Mouse (Mus musculus): ENCODE data around the gene Foxo6. TPM values are rescaled to one million over a fixed set of nuclear protein-coding genes. Genes with fewer than 3 reads are reported as not detected.
A peak's percentile ranks its signal among the peaks of the same experiment; 100 is the strongest.

Gene Foxo6
- total RNA-seq (2021) = 1 to 10 TPM; 6.1 to 8.3 TPM

DNA sequence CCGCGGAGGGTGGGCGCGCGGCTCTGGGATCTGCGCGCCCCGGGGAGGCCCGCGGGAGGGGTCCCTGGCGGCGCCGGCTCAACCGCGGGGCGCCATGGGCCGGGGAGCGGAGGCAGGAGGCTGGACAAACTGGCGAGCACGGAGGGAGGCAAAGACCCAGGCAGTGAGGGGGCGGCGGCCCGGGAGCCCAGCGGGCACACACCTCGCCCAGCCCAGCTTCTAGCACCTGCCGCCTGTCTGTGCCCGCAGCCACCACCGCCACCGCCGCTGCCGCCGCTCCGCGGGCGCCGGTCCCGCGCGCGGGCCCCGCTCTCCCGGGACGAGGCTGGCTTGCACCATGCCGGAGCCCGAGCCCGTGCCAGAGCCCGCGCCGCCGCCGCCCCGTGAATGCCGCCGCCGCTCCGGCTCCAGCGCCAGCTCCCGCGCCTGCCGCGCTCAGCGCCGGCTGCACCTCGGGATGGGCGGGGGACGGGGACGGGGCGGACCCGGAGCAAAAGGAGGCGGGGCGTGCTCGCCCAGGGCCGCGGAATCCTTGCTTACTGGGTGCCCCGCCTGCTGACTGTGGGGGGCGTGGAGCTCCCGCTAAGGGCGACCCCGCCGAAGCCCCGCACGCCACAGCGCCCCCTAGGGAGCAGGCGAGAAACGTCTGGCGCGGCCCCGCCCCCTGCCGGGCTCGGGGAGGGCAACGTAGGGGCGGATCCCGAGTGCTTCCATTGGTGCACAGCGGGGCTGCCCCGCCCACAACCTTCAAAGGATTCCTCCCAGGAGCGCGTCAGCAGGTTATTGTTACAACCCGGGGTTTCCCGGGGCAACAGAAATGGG lies at the start of gene Foxo6:
Foxo6 (minus strand) TSS at position 60 of the 822 bp plus-strand sequence.
- DNase-seq = peak; percentile 98

DNA sequence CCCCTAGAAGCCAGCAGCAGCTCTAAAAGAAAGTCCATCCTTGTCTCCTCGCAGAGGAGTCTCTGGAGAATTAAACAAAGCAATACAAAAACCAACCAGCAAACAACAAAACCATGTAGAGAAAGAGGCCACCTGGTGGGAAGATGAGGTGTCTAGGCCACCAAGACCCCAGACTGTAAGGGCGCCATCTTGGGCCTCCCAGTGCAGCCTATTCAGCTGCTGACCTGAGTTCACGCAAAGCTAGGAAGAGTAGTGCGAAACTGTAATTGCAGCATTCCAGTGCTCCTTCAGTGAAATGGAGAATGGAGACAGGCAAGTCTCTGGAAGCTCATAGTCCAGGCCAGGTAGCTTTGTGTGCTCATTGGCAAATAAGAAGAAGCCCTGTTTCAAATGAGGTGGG lies 47.2 kb upstream of the Foxo6 start:
- DNase-seq = no peak

DNA sequence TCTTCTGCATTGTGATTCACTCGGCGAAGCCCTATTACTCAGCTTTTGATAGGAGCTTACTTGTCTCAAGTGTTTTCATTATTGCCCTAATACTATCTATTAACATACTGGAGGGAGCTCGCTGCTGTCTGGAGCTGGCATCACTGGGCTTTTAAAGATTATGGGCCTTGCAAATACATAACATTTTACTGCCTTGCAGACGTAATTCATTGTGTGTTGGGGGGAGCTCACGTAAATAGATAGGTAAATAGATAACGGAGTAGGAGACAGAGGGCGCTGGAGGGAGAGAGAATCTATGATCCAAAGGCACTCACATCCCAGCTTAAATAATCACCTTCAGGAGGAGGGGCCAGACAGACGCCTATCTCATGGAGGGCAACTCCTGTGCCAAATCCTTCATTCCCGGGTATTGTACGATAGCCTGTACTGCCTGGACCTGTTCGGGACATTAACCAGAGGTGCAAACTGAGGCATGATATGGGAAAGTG lies 45.8 kb upstream of the Foxo6 start:
- no peak for DNase-seq

DNA sequence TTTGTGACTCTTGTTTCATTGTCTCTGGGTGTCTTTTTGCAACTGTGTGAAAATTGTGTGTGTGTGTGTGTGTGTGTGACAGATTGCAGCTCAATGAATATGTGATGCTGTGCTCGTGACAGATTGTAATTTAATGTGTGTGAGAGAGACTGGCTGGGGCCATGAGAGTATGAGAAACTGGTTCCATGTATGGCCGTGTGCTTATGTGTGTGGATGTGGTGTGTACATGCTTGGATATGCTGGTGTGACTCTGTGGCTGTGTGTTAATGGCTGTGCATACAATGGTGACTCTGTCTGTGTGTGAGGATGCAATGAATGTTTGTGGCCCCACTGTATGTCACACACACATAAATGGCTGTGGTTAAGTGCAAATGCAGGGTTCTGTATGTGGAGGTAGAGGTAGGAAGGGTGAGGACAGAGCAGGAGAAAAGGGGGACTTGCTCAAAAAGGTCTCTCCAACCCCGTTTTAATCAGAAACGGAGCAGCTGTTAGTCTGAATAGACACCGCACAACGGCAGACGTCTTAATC lies 45.3 kb upstream of the Foxo6 start:
- DNase-seq = no peak

DNA sequence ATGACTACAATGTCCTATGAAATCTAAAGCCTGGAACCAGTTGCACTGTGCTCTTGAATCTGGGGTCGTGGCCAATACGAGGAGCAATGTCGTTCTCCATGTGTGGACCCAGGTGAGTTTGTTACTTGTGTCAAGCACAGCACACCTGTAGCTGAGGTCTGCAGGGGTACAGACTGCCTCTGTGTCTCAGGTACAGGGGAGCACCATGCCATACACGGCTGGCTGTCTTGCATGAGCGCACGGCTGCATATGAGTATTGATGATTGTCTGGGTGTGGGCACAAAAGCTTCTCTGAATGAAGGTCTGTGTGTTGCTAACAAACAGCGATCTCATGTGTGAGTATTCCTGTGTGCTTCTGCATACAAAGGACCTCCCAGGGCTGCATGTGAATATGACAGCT lies 44.8 kb upstream of the Foxo6 start:
- DNase-seq = no peak

DNA sequence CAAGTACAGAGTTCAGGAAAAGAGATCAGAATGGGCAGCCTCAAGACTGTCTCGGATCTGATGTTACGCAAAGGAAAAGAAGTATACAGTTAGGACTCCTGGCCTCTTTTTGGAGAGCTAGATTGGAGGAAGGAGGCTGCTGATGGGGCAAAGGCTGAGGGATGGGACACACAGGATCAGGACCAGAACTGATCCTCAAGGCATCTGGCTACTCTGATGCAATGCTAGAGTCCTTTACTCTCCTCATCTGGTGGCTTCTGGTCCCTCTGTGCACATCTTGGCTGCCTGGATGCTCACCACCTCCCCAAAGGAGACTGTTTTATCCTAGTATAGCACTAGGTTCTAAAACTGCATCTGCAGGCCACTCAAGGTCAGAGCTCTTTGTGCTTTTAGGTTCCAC lies 44.4 kb upstream of the Foxo6 start:
- DNase-seq = no peak

DNA sequence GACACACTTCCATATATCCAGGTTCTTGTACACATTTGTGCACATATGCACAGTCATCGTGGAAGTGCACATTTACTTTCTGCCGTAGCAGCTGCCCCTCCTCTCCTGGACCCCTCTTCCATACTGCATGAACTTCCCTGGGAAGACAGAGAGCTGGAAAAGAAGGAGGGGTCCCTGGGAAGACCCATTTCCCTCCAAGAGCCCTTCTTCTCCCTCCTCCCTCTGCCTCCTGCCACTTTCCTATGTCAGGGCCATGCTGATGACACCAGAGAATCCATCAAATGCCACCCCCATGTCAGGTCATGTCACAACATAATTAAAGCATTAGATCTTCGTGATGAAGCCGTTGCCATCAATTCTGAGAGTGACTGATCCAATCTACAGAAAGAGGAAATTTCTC lies 38.6 kb upstream of the Foxo6 start:
- DNase-seq = no peak

DNA sequence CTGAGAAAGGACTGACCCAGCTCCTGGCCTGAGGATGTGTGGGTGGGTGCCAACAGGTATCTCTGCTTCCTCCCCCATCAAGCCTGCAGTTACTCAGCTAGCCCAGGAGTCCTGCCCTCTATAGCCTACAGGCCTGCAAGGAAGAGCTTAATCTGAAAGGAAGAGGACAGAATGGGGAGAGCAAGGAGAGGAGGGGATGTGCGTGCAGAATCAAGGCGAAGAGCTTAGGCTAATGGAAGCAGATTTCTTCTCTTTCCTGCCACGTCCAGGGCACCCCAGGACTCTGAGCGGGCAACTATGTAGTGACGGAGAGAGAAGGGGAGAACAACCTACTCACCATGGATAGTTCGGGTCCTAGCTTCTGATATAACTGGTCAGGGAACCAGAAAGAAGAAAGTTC lies 37.9 kb upstream of the Foxo6 start:
- DNase-seq = no peak

DNA sequence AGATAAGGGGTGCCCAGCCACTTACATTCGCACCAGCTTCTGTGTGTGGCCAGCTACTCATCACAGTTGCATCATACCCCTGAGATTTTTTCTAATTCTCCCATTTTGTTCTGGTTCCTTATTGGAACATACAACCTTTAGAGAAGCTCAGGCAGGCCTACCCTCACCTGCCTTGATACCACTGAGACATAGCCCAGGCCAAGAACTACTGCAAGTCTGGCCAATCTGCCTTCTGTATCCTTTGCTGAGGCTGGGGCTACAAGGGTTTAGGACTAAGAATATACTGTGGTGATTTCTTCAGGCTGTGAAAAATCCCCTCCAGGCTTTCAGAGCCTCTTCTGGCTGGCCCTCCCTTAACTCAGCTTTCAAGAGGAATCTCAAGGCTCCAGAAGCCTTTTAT lies 36.7 kb upstream of the Foxo6 start:
- no peak for DNase-seq

DNA sequence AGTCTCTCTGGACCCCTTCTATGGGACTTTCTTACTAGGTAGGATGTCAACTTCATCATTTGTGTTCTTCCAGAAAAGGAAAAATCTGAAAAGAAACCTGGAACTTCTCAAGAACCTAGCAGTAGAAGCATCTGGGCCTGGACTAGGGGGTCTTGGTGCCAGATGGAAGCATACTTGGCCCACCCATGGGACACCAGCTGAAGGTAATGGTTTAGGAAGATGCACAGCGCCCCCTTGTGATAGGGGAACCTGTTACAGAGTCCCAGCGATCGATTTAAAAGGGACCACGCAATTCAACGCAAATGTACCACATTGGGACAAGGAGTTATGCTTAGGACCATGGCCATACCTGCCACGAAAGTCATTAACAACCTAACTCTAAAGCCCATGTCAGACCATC lies 36.0 kb upstream of the Foxo6 start:
- peak; percentile 65 for DNase-seq

DNA sequence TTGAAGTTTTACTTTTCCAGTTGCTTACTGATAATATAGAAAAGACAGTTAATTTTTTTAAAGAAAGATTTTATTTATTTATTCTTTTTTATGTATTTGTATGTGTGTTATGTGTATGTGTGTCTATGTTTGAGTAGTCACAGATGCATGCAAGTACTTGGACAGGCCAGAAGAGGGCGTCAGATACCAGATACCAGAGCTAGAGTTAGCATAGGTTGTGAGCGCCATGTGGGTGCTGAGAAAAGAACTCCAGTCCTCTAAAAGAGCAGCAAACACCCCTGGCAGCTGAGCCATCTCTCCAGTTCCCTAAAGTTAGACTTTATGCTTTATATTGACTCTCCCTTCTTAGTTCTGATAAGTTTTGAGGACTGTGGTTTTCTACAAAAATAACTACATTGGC lies 30.4 kb upstream of the Foxo6 start:
- no peak for DNase-seq

DNA sequence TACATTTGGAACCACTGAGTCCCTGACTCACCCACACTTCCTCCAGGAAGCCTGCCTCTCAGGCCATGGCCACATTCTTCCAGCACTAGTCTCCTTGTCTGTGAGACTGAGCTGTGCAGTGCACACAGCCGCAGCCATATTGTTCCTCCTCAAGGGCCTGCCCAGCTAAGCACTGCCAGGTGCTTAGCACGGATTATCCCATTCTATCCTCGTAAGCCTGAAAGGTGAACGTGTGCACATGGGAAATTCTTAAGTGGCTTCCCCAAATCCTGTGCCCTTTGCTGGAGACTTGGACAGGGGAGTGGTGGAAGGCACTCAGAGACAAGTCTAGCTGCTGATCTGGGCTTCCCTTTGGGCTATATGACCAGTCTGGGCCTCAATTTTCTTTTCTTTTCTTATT lies 29.6 kb upstream of the Foxo6 start:
- DNase-seq = no peak

DNA sequence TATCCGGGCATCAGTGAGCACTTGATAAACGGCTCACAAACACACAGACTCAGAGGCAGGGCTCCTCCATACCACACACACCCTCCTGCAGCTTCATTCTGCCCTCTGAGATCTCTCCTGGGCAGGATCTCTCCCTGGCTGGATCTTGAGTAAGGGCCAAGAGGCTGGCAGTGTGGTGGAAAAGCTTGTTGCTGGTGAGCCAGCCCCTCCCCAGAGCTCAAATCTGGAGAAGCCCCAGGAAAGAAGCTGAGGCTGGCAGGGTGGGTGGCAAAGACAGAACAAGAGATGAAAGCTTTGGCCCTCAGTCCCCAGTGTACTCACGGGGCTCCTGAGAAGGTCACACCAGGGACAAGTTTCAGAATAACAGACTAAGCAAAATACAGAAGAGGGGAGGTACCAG lies 27.4 kb upstream of the Foxo6 start:
- DNase-seq = no peak

DNA sequence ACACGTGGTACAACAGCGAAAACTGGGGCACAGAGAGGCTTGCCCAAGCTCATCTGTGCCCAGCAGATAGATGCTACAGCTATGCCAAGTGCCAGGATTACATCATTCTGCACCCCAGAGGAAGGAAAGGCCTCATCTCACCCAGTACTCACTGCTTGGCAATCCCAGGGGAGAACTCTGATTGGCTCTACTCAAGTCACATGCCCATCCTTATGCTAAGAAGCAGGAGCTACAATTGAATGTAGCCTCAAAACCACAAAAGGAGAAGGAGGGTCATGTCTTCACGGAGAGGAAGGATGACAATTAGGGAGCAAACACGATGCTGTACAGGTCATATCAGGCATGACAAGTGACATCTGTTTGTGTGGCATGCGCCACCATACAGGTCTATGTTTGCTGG lies 26.2 kb upstream of the Foxo6 start:
- DNase-seq = no peak

DNA sequence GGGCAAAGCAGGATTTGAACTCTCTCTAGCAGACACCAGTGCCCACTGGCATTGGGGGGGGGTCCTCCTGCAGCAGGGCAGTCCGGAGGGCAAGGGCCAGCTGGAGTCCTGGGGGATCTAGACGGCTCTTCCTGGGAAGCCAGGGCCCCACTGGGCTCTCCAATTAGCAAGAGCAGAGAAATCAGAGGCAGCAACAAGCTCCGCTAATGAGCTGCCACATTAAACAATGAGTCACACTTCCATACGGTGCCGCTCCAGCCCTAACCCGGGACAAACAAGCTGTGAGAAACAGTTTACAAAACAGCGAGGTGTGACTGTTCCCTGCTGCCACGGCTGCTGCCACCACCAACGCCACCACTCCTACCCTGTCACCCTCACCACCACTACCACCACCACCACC lies 17.4 kb upstream of the Foxo6 start:
- no peak for DNase-seq

DNA sequence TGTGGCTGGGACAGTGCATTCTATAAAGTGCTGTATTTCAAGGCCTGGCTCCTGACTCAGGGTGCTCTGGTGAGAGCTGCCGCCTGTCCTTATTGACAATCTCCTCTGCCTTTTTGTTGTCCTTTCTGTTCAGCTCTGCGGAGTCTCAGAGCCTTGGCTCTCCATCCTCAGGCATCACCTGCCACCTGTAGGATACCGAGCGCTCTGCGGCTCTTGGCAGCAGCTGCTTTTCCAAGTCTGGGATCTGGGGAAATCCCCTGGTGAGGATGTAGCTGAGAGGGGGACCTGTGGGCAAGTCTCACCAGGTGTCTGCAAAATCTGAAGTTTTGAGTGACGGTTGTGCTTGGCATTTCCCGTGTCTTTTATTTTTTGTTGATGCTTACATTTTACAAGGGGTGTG lies 12.1 kb upstream of the Foxo6 start:
- no peak for DNase-seq

DNA sequence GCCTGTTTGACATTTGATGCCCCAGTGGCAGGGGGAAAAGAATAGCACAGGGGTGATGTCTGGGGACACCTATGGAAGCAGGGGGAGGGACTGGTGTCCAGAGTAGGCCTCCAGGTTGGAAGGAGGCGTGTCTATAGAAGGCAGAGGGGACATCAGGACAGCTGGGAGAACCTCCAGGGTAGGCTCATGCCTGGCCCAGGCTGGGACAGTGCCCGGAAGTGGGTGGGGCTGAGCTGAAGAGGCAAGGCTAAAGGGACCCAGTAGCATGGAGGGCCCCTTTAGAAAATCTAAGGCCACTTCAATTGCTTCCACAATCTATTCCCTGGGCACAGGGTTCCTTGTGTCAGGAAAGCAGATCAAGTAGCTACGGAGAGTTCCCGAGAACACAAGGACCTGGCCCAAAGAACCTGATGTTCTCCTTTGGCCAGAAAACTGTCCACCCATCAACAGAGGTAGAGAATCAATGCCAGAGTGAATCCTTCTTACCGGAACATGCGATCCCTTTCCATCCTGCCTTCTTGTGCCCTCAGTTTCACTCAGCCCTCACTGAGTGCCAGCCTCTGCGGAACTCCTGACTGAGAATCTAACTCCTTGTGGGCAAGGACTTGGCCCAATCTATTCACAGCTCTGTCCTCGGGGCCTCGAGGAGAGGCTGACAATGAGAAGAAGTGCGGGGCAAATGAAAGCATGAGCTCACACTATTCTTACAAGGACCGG lies 4.1 kb upstream of the Foxo6 start:
- DNase-seq = peak; percentile 86

DNA sequence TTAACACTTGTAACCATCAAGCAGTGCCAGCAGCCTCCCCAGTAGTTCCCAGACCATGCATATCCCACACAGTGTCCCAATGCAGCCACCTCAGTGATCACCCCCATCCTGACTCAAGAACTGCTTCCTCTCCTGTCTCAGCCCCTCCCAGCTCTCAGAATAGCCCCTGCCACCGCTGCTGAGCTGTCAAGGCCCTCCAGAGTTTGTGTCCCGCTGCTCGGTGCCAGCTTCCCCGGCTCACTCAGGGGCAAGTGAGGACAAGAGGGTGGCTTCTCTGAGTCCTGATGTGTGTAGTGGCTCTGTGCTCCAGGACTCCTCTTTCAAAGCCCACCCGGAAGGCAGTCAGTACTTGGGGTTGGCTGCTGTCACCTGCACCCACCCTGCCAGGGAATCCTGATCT lies 3.3 kb upstream of the Foxo6 start:
- DNase-seq = peak; percentile 61

DNA sequence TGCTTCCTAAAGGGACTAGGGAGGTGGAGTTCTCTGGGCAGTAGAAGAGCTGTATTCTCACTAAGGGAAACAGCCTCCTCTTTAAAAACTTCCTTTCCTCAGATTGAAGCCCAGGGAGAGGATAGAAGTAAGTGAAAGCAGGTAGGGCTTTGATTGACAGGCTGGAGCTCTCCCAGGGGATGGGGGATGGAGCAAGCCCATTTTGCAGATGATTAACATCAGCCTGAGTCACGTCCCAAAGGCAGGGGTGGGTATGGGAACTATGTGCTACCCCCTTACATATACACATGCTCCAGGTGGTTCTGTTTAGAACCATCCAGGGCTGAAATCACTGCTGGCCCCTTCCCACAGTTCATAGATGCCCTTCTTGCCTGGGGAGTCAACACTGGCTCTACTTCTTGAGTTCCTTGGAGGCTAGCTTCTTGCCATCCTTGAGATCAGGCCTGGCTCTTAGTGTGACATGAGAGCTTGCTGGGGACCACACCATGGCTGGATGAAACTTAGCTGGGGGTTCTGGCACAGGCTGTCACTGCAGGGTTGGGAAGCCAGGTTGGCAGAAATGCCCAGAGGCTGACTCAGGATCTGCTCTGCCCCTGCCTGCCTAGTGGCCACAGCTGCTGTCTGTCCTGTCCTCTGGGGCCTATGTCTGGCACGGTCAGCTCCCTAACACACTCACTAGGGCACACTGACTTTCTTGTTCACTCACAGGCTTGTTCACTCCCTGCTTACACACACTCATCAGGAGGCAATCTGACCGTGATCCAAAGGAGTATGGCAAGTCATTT lies 2.2 kb upstream of the Foxo6 start:
- DNase-seq = no peak

DNA sequence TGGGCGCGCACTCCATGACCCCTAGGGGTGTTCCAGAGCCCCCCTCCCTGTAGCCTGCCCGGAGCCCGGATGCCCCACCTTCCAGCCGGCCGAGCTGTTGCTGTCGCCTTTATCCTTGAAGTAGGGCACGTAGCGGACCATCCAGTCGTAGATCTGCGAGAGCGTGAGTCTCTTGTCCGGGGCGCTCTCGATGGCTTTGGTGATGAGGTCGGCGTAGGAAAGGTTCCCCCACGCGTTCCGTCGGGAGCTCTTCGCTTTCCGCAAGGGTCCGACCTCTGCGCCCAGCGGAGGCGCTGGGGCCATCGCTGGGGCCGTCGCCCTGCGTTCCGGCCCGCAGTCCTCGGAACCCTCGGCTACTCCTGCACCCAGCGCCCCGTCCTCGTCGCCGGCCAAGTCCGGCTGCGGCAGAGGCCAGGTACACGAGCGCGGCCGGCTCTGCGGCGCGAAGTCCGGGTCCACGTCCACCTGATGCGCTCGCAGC lies 348 bp downstream of the Foxo6 start:
- DNase-seq = peak; percentile 37

DNA sequence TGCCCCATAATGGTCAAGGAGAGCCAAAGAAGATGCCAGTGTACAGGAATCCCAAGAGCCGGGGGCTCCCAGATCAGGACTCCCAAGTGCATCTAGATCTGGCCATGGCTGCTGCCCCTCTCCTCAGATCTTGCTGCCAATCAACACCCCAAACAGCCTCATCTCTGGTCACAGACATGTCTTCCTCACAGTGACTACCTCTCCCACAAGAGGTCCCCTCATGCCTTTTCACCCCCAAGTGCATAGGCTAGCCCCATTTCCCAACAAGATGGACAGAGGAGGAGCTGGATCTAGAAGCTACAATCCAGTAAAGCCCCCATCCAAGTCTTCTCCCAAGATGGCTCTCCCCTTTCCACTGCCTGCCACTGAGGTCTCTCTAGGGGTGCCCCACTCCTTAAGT lies 1.4 kb downstream of the Foxo6 start:
- no peak for DNase-seq

DNA sequence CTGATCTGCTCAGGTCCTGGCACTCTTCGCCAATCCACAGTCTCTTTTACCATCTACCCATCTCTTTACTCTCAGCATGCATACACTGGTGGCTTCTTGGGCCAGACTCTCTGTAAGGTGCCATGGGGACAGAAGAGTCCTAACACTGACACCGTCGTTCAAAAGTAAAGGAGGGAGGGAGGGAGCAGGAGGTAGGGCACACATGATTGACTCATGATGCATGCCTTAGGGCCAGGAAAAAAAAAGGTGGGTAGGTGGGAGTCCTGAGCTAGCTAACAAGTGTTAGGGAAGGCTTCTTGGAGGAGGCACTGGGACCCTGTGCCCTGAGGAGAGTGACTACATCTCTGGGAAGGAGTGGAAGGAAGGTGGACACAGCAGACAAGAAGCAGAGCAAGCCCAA lies 1.9 kb downstream of the Foxo6 start:
- DNase-seq = no peak

DNA sequence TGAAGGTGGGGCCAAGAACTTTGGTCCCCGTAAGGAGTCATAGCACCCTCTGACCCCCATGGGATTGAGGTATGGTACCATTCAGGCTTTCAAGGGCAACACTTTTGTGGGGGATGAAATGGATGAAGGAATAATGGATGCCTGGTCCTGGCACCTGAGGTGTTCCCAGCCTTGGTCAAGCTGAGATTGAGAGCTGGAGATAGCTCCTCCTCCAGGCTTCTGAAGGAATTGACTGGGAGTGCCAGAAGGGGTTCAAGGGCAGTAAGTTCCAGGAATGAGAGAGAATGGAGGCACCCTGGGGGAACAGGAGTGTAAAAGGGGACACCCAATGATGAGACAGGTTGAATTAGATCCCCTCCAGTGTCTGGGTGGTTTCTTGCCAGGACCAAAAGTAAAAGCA lies 3.0 kb downstream of the Foxo6 start:
- no peak for DNase-seq
